Mouse (Mus musculus) liver, embryonic 14.5 days (tissue): ENCODE measurements at regions not wholly inside any gene's neighbourhood (a gene's known extent, or its start where the extent isn't known, plus 50 kb on each side); places are given as distances from the start of the nearest gene placed in this dataset.

Source experiments
- CTCF ChIP-seq: IDR thresholded peaks from 2 replicates; pipeline ENCODE4 v1.5.1; 2016; ENCODE audit warnings: antibody characterized with exemption, low read depth, control low read depth
- EP300 ChIP-seq: IDR thresholded peaks from 2 replicates; pipeline ENCODE4 v1.6.1; 2016; ENCODE audit warnings: antibody characterized with exemption, low read depth

DNA sequence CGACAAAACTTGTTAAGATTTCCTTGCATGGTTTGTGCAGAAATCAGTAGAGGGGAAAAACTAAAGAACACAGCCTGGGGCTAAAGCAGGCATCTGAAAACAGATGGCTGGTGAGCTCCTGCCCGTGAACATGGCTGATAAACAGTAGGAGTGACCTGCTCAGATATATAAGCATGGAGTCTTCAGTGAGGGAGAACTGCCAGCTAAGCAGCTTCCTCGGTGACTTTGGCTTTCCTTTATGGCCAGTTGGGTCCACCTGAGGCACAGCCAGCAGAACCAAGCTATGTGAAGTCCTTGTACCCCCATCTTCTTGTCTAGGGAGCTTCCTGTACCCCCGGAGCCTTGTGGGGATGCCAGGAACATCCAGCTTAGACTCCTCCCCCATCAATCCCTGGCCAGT is 139.8 kb upstream of the Gm10295 start:
- no peak for TF ChIP-seq CTCF
- no peak for TF ChIP-seq EP300
